Mouse (Mus musculus) mesoderm, embryonic 11.5 days (tissue): ENCODE measurements around the gene Arhgef12.
A peak's percentile ranks its signal among the peaks of the same experiment; 100 is the strongest.
"Not testable (repeated sequence)": the region's sequence is repeated elsewhere in the genome, so short reads cannot be mapped to it uniquely, and the experiment has no call there.

Experiments
- DNase-seq: peaks from one replicate; pipeline ENCODE4 v3.0.0-alpha.2; 2012; ENCODE audit warnings: low read depth, low spot score

Arhgef12 gene

DNA sequence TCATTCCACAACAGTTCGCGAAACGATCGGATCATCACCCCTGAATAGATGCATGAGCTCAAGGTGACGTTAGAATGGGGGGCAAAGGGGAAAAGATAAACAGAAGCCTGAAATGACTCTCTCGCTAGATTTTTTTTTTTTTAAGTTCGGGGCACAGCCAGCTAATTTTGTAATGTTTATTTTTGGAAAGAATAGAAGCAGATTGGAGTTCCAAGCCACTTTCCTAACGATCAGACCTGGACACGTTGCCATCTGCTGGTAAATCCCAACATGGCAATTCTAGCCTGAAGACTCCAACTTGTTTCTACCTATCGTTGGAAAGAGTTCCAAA is at the start of gene Arhgef12:
Arhgef12 (minus strand) TSS at position 53 of the 331 bp plus-strand sequence.
- no peak for DNase-seq

DNA sequence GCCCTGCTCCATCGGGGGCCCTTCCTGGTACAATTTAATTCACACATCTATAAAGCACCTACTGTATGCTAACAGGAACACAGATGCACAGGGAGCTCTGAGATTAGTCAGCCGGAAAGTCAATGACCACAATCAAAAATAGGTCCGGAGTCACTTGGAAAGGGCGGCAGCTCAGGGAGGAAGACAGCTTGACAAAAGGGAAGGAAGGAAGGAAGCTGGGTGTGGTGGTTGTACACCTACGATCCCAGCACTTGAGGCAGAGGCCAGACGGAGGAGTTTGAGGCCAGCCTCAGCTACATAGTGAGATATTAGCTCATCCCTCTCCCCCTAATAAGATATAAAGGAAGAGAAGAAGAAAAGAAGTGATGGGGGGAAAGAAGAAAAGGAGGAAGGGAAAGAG is 48.9 kb upstream of the Arhgef12 start:
- no peak for DNase-seq

DNA sequence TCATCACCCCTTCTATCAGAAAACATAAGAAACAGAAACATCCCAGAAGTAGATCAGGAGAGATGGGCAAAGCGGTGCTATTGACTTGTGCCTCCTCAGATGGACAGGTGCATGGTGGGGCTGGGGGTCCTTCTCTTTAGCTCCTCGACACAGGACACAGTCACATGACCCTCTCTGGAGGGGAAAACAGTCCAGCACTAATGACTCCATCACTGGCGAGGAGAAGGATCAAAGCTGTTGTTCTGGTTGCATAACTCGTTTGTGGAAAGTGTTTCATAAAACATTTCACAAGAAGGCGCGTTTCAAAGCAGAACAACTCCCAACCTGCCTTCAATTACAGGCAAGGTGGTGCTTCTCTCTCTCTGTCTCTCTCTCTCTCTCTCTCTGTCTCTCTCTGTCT is 44.7 kb upstream of the Arhgef12 start:
- DNase-seq: no peak

DNA sequence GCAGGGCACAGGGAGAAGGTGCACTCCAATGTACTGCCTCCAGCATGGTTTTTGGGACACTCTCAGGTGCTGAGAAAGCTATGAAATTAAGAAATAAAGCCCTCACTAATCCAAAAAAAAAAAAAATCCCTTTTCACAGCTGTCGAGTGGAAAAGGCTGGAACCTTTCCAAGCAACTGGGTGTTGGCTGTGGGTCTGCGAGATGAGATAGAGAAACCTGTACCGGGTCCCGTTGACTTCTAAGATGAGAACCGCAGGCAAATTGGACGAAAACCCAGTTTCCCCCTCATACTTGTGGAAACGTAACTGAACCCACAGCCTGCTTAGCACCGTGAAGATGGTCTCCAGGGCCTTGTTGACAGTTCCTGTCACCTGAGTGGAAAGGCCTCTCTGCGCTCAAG is 43.9 kb upstream of the Arhgef12 start:
- DNase-seq: no peak

DNA sequence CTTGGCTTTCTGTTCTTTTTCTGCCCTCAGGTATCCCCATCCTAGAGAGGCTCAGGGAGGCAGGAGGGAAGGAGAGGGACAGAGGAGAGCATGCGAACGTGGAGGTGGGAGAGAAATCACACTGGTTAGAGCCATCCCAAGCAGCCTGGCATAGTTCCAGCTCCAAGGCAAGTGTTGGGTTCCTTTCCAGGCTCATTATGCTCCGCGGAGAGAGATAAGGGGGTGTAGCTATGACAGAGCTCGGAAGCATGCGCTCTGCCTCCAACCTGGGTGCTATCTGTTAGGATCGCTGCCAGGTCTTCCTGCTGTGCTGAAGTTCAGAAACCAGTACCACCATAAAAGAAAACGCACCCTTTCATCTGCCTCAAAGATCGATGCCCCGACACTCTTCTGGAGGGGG is 43.0 kb upstream of the Arhgef12 start:
- DNase-seq: no peak

DNA sequence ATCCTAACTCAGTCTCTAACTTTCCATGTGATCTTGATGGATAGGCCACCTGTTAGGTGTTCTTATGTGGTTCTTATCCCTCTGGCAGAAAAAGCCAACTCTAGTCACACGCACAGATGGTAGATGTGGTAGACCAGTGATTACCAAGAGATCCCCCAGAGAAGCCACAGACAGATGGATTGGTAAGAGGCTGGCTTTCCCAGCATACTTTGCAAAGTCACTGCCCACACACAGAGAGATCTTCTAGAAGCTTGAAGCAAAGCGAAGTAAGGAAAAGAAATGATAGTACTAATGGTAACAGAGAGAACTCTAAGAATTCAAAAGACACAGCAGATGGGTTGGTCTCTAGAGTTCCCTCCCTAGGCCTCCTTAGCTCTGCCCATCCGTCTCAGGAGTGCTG is 42.5 kb upstream of the Arhgef12 start:
- no peak for DNase-seq

DNA sequence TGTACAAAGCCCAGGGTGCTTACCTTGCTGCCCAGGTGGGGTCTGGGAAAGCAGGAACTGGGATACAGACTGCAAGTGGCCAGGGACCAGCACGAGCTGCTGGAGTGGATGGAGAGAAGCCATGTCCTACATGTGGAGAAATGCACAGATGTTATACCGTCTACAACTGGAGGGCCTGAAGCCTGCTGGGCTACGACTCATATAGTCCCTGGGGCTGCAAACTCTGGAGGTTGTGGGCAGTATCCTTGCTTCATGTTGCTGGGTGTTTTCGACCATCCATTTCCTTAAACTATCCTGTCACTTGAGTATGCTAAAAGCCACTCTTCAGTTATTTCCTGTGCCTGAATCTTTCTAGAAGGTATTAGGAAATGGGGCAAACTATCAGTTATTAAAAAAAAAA is 38.2 kb upstream of the Arhgef12 start:
- no peak for DNase-seq

DNA sequence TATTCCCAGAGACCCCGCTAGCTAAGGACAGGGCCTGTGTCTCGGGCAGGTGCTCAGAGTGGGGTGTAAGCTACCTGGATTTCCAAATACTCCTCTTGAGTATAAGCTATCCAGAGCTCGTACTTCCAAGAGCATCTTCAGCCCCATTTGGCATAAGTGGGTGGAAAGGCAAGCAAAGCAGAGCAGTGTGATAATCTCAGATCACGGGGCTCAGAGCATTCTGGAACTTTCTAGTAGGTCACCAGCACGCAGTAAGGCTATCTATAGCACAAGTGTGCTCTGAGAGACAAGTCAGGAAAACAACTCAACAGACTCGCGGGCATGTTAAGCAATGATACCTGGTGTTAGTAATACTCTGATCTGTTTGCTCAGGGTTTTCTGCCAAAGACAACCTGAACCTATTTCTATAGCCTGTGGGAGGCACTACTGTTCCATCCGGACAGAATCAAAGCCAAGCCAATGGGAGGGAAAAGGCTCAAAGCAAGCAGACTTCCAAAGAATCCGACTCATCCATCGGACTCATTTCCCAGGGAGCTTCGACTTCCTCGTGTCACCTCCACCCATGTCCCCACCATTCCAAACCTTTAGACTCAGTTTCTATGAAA is 37.3 kb upstream of the Arhgef12 start:
- no peak for DNase-seq

DNA sequence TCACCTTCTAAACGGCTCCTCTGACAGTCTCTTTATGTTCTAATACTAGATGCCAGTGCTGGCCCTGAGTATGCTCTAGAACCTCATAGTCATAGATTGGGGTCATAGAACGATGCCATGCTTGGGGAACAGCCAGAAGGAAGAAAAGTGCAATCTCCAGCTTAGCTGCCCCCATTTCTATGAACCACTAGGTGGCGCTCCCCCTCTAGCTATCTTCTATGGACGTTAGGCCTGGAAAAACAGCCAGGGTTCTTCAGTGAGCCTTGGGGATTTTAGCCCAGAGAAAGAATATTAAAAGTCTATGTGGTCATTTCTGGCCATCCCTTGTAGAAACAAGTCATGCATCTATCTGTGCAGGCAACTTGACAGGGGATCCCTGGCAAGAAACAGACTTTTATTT is 34.8 kb upstream of the Arhgef12 start:
- DNase-seq: peak; percentile 79

DNA sequence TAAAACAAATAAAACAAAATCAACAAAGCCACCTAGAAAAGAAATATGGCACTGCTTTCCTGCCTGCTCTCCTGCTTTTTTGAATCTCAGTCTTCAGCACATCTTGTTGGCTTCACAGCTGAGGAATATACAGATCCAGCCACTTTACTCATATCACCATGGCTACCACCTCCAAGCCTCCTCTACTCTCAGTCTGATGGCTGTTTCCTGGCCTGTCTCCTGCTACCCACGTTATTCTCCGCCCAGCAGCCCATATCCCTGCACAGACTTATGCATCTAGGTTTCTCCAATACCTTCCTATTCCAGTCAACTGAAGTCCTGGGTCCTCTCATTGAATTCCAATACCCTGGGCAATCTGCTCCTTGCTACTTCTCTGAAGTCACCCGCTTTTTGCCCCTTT is 26.5 kb upstream of the Arhgef12 start:
- DNase-seq: no peak

DNA sequence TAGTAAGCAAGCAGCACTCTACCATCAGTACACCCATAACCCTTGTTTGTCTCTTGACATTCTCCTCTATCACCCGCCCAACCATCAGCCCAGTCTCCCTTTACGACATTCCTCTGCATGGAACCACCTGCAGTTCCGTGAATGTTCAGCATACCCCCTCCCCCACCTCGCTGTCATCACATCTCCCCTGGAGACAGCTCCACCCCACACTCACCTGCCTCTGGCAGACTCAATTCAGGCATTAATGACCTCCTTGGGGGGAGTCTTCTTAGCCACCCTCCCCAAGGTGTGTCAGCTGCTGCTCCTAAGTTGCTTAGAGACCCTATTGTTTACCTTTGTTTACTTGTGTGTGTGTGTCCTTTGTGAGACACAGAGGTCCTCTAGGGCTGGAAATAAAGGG is 25.3 kb upstream of the Arhgef12 start:
- DNase-seq: no peak

DNA sequence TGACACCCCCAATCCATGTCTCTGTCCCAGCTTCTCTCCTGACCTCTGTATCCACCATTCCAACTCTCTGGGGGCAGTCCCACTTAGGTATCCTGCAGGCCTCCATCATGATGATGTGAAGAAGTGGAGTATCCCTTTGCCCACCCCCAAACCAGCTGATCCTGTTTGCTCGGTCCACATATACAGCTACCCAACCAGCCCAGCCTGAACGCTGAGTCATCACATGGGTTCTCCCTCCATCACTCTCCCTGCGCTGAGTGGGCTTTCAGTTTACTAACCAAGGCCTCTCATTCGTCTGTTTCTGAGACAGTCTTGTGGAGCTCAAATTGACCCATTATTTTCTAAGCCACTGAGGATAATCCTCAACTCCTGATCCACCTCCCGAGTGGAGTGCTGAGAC is 24.9 kb upstream of the Arhgef12 start:
- DNase-seq: no peak

DNA sequence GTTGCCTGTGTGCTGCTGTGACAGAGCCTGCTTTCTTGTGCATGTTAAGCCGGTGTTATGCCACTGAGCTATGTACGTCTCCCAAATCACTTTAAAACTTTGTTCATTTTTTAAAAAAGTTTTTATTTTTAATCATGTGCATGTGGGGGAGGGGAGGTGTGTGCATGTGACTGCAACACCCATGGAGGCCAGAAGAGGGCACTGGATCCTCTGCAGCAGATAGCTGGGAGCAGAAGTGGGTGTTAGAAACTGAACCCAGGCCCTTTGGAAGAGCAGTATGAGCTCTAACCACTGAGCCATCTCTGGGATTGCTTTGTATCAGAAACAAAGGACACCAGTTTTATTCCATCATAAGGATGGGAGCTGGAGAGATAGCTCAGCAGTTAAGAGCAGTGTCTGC is 23.6 kb upstream of the Arhgef12 start:
- DNase-seq: no peak

DNA sequence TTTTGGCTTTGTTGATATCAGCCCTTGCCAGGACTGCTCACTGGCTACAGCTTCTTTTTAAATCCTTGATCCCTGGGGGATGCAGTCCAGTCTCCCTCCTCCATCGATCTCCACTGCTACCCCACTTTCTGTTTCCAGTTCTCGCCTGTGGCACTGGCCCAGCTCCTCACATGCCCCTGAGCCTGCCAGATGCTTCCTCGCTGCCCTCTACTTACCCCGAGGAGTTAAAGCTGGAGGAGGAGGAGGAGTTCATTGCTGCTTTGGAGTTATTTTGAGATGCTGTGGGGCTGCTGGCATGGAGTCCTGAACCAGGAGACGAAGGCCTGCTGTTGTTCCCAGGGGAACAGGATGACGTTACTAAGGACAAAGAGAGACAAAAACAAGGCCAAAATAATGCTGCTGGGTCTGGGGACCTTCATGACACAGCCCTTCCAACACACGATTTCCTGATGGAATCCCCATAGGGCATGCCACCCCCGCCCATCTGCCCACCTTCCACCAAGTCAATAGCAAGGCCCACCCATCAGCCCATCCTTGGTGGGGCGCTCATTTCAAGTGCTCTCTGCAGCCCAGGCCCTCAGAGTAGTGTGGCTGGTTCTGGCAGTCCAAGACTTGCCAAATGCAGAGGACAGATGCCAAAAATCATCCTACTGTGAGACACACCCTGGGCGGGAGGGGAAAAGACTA is 20.2 kb upstream of the Arhgef12 start:
- no peak for DNase-seq

DNA sequence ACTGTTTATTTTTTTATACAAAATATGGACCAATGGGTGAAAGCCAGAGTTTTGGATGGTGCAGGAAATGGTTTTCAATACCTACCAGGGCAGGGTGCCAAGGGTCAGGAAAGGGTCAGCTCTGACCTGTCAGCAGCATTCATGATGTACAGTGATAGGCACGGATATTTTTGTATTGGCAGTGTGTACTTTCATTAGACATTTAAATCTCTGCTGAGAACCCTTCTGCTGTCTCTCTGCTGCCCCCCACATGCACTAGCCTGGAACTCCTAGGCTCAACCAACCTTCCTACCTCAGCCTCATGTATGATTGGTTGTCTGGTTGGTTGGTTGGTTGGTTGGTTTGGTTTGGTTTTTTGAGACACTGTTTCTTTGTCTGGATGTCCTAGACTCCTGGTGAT is 15.3 kb upstream of the Arhgef12 start:
- DNase-seq: no peak

DNA sequence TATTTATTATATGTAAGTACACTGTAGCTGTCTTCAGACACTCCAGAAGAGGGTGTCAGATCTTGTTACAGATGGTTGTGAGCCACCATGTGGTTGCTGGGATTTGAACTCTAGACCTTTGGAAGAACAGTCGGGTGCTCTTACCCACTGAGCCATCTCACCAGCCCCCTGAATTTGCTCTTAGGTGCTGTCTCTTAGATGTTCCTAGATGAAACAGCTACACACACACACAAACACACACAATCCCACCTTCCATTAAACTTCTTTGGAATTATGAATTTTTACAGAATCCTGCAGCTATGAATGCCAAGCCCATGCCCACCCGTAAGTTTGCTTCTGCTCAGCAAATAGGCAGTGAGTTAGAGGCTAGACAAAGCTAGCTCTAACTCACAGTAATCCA is 14.9 kb upstream of the Arhgef12 start:
- DNase-seq: not testable (repeated sequence)

DNA sequence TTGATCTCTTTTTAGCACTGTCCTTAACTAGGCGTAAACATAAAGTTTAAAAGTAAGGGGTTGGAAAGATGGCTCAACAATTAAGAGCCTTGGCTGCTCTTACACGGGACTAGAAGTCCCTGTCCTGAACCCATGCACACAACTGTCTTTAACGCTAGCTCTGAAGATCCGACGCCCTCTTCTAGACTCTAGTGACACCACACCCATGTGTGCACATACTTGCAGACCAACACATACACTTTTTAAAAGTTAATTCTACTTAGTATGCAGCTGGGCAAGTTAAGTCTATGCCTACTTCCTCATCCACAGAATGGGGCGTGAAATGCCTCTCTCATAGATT is 9.9 kb upstream of the Arhgef12 start:
- no peak for DNase-seq

DNA sequence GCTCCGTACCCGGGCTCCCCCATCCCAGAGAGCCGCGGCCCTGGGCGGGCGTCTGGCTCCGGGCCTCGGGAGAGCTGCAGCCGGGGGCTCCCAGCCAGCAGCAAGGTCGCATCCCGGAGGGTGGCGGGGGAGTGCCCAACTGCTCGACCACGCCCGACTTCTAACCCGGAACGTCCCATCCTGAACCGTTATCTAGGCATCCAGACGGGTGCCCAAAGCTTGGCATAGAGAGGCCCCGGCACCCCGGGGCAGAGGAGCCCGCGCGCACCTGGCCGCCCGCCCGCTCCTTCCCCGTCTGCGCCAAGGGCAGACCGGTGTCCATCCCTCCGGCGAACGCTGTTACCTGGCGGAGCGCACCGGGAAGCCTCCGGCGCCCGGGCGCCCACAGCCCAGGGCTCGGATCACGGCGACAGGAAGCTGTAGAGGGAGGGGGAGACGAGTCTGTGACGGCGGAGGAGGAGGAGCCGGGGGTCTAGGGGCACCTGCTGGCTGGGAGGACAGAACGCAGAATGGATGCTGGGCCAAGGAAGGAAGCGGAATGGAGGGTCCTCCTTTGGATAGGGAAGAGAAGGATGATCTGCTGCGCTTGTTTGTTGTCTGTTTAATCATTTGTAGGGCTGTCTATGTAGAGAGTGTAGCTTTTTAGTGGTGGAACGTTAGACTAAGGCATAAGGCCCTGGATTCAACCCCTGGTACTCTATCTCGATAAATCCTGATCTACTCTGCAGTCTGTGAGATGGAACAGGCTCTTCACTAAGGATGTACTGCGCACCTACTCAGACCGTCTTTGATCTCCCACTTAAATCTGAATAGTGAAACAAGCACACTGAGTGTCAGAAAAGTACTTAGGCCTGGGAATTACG is 9.3 kb upstream of the Arhgef12 start, which contains the start of gene Tmem136:
Tmem136 (minus strand) TSS at position 437 of the 863 bp plus-strand sequence.
- DNase-seq: peak; percentile 72

DNA sequence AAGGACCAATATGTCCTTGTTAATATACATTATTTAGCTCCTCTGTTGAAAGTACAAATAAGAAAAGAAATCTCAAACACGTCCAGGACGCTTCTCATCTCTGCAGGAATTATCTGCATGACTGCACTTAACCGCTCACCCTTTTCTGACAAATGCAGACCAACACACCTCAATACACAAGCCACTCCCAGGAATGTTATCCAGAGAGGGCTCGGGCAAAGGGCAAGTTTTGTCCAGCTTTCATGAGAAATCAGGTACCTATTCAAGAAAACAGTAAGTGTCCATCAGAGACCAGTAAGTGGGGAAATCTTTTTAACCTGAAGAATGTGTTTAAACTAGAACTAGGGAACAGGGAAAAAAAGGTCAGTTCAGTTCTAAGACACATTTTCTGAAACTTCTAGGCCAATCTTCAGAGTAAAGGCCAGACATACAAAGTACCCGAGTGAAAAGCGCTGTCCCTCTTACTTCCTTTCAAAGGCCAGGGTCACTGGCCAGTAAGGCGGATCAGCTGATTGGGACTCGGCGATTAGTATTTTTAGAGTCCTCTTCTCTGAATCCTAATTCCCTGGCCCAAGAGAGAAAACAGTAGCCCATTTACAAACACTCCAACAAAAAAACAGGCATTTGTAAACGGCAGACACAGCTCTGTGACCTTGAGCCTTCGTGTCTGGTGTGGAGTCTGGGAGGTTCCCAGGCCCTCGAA is 8.5 kb upstream of the Arhgef12 start:
- no peak for DNase-seq

DNA sequence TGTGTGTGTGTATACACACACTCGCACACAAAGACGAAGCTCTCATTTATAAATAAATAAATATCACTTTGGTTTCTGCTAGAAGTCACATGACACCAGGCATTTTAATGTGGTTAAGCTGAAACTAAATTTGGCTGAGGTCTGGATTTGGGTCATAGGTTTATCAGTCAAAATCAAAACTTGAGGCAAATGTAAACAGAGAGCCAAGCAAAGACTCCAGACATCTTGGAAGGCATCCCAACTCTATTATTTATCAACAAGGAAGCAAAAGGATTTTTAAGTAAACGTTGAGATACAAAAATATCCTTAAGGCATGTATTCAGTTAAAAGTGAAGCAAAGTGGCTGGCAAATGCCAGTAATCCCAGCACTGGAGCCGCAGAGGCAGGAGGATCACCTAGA is 7.8 kb upstream of the Arhgef12 start:
- DNase-seq: no peak

DNA sequence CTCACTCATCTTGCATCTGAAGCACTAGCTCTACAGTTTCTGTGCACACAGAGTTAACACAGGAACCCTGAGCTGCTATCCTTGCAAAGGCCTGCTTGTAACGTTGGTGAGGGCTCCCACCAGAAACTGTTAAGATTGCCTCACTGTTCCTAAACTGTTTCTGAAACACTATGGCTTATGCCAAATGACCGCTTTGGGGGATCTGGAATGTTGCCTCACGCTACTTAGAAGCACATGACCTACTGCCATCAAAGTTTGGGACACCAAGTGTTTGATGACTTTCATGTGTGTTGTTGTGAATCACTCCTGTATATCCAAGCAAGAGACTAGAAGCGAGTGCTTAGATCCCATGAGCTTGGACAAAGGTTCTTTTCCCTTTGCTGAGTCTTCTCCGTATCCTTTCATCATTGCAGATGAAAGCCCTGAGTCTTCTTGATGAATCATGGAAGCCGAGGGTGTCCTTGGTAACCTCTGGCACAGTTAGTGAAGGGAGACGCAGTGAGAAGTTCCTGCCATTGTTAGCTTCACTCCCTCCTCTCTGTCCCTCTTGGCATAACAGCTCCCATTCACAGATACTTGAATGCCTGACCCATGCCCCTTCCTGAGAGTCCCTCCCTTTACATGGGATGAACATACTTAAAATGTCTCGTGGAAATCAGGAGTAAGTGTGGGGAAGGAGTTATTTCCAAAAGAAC is 3.4 kb upstream of the Arhgef12 start:
- DNase-seq: no peak

DNA sequence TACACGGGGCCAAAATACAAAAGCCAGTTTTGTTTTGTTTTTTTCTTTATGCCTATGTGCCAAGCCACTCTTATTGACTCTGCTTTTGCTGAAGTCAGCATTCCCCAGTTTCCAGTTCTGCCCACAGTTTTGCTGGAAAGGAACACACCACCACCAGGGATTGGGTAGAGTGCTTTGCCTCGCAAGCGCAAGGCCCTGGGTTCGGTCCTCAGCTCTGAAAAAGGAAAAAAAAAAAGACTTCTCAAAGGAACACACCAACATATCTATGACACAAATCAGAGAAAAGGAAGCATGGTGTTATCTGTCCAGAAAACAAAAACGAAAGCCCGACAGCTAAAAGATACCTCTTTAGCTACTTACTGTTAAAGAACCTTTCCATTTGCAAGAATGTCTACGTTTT is 2.1 kb upstream of the Arhgef12 start:
- no peak for DNase-seq
